Mouse (Mus musculus) liver, embryonic 14.5 days (tissue): ENCODE measurements at regions not wholly inside any gene's neighbourhood (a gene's known extent, or its start where the extent isn't known, plus 50 kb on each side); places are given as distances from the start of the nearest gene placed in this dataset.

Source experiments
- ATAC-seq: fragments of 200-750 bp; cut with Nextera tagmentation; 2 replicates; pipeline ENCODE4 v1.8.0; 2017; ENCODE audit warnings: moderate number of reproducible peaks, mild to moderate bottlenecking, moderate library complexity; ENCODE audit not compliant: insufficient read depth
- DNase-seq, 3 experiments: peaks; one replicate each; pipeline ENCODE4 v3.0.0-alpha.2; 2012 to 2013; ENCODE audit warnings: low read depth in 3 of 3, low spot score in 3 of 3
- H3K27ac ChIP-seq: fragments of 300-500 bp; sonication (generic); 2 replicates; pipeline ENCODE4 v1.5.1; 2014; ENCODE audit warnings: moderate library complexity, mild to moderate bottlenecking, control low read depth, inconsistent platforms
- H3K27me3 ChIP-seq: fragments of 300-500 bp; sonication (generic); 2 replicates; pipeline ENCODE4 v1.6.1; 2014; ENCODE audit warnings: mild to moderate bottlenecking, low read length, moderate library complexity; ENCODE audit not compliant: control insufficient read depth, insufficient read depth
- H3K36me3 ChIP-seq: fragments of 300-500 bp; sonication (generic); replicated peaks from 2 replicates; pipeline ENCODE4 v1.6.1; 2014; ENCODE audit warnings: low read depth; ENCODE audit not compliant: control insufficient read depth, insufficient read depth
- H3K4me1 ChIP-seq, 2 experiments: fragments of 200-500 bp in 1 of 2; fragments of 300-500 bp in 1 of 2; sonication (generic) in 1 of 2; replicated peaks; 2 replicates each; pipeline ENCODE4 v1.6.1; 2012 to 2014; ENCODE audit warnings: antibody characterized with exemption in 1 of 2, inconsistent platforms in 1 of 2, low read length in 1 of 2; ENCODE audit not compliant: control insufficient read depth in 2 of 2, insufficient read depth in 2 of 2
- H3K4me2 ChIP-seq: fragments of 300-500 bp; sonication (generic); 2 replicates; pipeline ENCODE4 v1.6.1; 2014; ENCODE audit warnings: low read depth, mild to moderate bottlenecking, control low read depth, moderate library complexity
- H3K4me3 ChIP-seq, 2 experiments: fragments of 200-500 bp in 1 of 2; fragments of 300-500 bp in 1 of 2; sonication (generic) in 1 of 2; 2 replicates each; pipeline ENCODE4 v1.5.1; 2012 to 2014; ENCODE audit warnings: low read depth in 2 of 2, low read length in 2 of 2, mild to moderate bottlenecking in 2 of 2, control low read depth in 1 of 2, inconsistent platforms in 1 of 2, moderate library complexity in 1 of 2; ENCODE audit not compliant: insufficient read depth in 1 of 2
- H3K9ac ChIP-seq: fragments of 300-500 bp; sonication (generic); replicated peaks from 2 replicates; pipeline ENCODE4 v1.6.1; 2014; ENCODE audit warnings: mild to moderate bottlenecking, control low read depth, moderate library complexity
- H3K9me3 ChIP-seq: fragments of 300-500 bp; sonication (generic); 2 replicates; pipeline ENCODE4 v1.6.1; 2016; ENCODE audit warnings: low read length, mixed read lengths; ENCODE audit not compliant: control insufficient read depth
- CTCF ChIP-seq: IDR thresholded peaks from 2 replicates; pipeline ENCODE4 v1.5.1; 2016; ENCODE audit warnings: antibody characterized with exemption, low read depth, control low read depth
- EP300 ChIP-seq: IDR thresholded peaks from 2 replicates; pipeline ENCODE4 v1.6.1; 2016; ENCODE audit warnings: antibody characterized with exemption, low read depth
- WGBS: fragments of 180-500 bp; shearing (Covaris S2); extraction: QIAGEN DNeasy Blood & Tissue Kit; methylation state at CpG from one replicate; pipeline ENCODE4 v1.1.7; 2014; ENCODE audit not compliant: insufficient replicate concordance; 5-methylcytosine and 5-hydroxymethylcytosine counted together

DNA sequence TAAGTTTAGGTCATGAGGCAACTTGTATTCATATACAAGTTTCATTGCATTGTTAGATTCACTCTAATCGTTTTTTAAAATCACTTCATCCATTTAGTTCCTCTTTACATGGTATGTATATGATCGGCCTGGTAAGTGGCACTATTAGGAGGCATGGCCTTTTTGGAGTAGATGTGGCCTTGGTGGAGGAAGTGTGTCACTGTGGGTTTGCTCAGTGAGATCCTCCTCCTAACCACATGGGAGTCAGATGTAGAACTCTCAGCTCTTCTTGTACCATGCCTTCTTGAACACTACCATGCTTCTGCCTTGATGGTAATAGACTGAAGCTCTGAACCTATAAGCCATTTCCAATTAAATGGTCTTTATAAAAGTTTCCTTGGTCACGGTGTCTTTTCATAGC lies 891.9 kb upstream of the Sel1l start:
- Histone ChIP-seq H3K9me3 (no peaks in the 10 kb centered on the region), H3K4me1 (no peaks in the 10 kb centered on the region), H3K27me3 (no peaks in the 10 kb centered on the region), H3K9ac (no peak overlapping the region), H3K27ac (no peak overlapping the region), H3K4me3 (no peak overlapping the region), H3K36me3 (no peaks in the 10 kb centered on the region), H3K4me2 (no peak overlapping the region)
- ATAC-seq, result no peak
- TF ChIP-seq CTCF, result no peak
- no peak for TF ChIP-seq EP300
- 36% methylated on average over 3 of the region's 3 CpGs for WGBS
- DNase-seq, result no peak

DNA sequence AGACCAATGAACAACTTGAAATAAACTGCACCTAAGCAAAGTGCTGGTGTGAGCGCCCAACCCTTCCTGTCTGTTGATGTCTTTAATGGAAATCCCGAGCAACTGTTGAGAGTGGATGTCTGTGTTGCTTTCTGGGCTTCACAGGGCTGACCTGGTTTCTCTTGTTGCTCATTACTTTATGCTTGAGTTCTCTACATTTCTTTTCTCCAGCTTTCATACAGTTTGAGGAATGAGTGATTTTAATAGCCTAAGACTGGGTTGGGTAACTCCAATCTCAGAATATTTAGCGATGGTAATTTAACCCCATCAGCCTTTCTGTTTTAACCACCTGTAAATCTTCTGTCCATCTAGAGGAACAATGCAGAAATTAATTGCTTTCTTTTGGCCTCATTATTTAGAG lies 890.2 kb upstream of the Sel1l start:
- DNase-seq (no peak), ATAC-seq (no peak)
- WGBS, result 70% methylated on average over 3 of the region's 3 CpGs
- Histone ChIP-seq H3K27me3 (no peaks in the 10 kb centered on the region), H3K9me3 (no peaks in the 10 kb centered on the region), H3K36me3 (no peaks in the 10 kb centered on the region), H3K9ac (no peak overlapping the region), H3K27ac (no peak overlapping the region), H3K4me2 (no peak overlapping the region), H3K4me3 (no peak overlapping the region), H3K4me1 (no peaks in the 10 kb centered on the region)
- no peak for TF ChIP-seq CTCF
- TF ChIP-seq EP300, result no peak

DNA sequence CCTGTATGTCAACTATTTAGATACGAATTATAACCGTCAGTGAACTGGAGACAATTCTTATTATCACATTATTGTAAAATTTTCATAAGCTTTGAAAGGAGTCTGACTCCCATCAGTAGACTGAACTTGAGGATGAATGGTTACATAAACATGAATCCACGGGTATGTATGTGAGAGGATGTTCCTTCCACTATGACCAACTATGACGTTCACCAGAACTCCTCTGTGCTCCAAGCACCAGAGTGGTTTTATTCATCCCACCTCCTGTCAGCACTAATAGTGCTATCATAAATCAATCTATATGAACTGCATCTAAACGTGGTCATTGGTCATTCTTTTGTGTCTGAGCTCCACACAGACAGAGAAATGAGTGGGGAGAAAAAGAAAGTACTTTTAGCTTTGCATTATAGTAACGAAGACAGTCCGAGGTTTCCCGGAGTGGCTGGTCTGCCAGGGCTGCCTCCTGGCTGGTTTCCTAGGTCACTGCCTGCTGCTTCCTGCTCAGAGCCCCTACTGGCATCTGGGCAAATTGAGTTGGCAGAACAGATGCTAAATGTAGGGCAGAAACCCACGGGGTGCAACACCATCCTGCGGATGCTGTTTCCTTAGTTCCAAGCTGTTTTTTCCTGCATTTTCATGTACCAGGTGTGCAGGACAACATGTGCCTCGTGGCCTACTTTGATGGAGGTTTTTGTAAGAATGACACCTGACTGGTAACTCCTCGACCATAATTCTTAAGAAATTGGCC lies 888.8 kb upstream of the Sel1l start:
- Histone ChIP-seq H3K4me3 (no peak overlapping the region), H3K36me3 (no peaks in the 10 kb centered on the region), H3K4me1 (no peaks in the 10 kb centered on the region), H3K27me3 (no peaks in the 10 kb centered on the region), H3K9me3 (no peaks in the 10 kb centered on the region), H3K9ac (no peak overlapping the region), H3K4me2 (no peak overlapping the region), H3K27ac (no peak overlapping the region)
- no peak for TF ChIP-seq CTCF
- no peak for TF ChIP-seq EP300
- WGBS, result 55% methylated on average over 12 of the region's 12 CpGs
- DNase-seq, result no peak
- no peak for ATAC-seq

DNA sequence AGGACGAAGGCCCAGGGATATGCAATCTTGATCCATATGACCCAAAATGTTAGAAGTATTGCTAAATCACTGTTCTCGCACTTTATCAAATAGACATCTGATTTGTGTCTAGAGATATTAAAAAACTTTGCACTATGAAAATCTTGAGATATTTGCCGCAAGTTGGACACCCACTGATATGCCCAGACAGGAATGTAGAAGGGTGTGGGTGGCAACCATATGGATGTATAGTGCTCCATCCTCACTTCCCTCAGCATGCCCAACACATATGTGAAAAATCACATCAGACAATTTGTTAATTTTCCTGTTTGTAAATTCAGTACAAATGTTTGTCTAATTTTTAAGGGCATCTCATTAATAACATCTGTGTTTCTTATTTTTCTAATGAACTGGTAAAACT lies 874.1 kb upstream of the Sel1l start:
- Histone ChIP-seq H3K27ac (no peak overlapping the region), H3K9me3 (no peaks in the 10 kb centered on the region), H3K4me2 (no peak overlapping the region), H3K27me3 (no peaks in the 10 kb centered on the region), H3K9ac (no peak overlapping the region), H3K36me3 (no peaks in the 10 kb centered on the region), H3K4me3 (no peak overlapping the region), H3K4me1 (no peaks in the 10 kb centered on the region)
- WGBS, result 50% methylated on average over 3 of the region's 3 CpGs
- ATAC-seq (no peak), DNase-seq (no peak)
- TF ChIP-seq CTCF (no peak), EP300 (no peak)

DNA sequence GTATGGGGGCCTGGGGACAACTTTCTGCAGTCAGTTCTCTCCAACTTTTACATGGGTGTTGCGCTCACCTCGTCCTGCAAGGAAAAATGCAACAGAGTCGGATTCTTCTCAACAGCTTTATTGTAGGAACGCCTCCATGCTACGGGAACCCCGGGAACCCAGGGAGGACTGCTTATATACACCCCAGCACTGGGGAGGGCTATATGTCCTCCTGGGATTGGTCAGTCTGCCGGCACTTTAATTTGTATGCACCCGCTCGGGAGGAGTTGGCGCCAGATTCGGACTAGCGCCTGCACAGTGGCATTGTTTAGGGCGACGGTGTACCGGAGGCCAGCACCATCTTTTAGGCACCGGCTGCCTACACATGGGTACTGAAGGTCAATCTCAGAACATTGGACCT lies 864.5 kb upstream of the Sel1l start:
- no peak for DNase-seq

More for the DNA sequence above, 864.5 kb upstream of the Sel1l start:
- WGBS, result 85% methylated on average over 16 of the region's 16 CpGs
- ATAC-seq, result no peak
- H3K4me3 ChIP-seq, result no peak overlapping the region
- no peaks in the 10 kb centered on the region for H3K36me3 ChIP-seq
- no peaks in the 10 kb centered on the region for H3K4me1 ChIP-seq
- H3K4me2 ChIP-seq, result no peak overlapping the region
- TF ChIP-seq CTCF (no peak), EP300 (no peak)
- H3K27me3 ChIP-seq, result no peaks in the 10 kb centered on the region
- no peak overlapping the region for H3K9ac ChIP-seq
- no peak overlapping the region for H3K27ac ChIP-seq
- H3K9me3 ChIP-seq, result no peaks in the 10 kb centered on the region
